Comparison of ENCODE assay signal across 18 mouse cellular contexts in genomic region chr11:37696981-37697380, GRCm38 (mm10).
DNase-seq lines count a peak whose midpoint lies in the region; ATAC-seq and TF ChIP-seq lines count a peak whose summit lies in the region.
"Had no signal": no experiment of that assay in that cellular context is flagged by ENCODE, and none has a peak within 500 bp of the region (broad histone marks: within the 10 kb centered on the region; RNA-seq: fewer than 3 reads in every experiment).

No protein-coding gene starts in this region.

- no peak overlapping the region for H3K4me3 ChIP-seq in kidney, embryonic 15.5 days (replicated peaks)
- no peak overlapping the region for H3K4me3 ChIP-seq in stomach, postnatal 0 days (ENCODE audit: low read depth, low read length)
- H3K4me3 ChIP-seq: heart, embryonic 12.5 days; hindbrain, embryonic 13.5 days; limb, embryonic 10.5 days; neural tube, embryonic 12.5 days had no signal

- H3K27ac ChIP-seq in kidney, embryonic 15.5 days, result no peak overlapping the region
- H3K27ac ChIP-seq in stomach, postnatal 0 days (replicated peaks), result no peak overlapping the region
- H3K27ac ChIP-seq: hindbrain, embryonic 13.5 days; limb, embryonic 10.5 days; neural tube, embryonic 12.5 days had no signal

- H3K9ac ChIP-seq in kidney, embryonic 15.5 days, result no peak overlapping the region
- H3K9ac ChIP-seq in stomach, postnatal 0 days (ENCODE audit: low read length), result no peak overlapping the region
- H3K9ac ChIP-seq: heart, embryonic 12.5 days; hindbrain, embryonic 13.5 days; lung, embryonic 14.5 days; neural tube, embryonic 12.5 days had no signal

- no peak overlapping the region for H3K4me2 ChIP-seq in kidney, embryonic 15.5 days
- H3K4me2 ChIP-seq in stomach, postnatal 0 days (replicated peaks; ENCODE audit: low read depth), result no peak overlapping the region
- H3K4me2 ChIP-seq: heart, embryonic 12.5 days; hindbrain, embryonic 13.5 days; liver, embryonic 11.5 days; lung, embryonic 14.5 days; midbrain, embryonic 11.5 days; neural tube, embryonic 12.5 days had no signal

- no peak for ATAC-seq in kidney, embryonic 15.5 days (replicated peaks; ENCODE audit: low FRiP score)
- ATAC-seq in stomach, postnatal 0 days (ENCODE audit: low FRiP score, low TSS enrichment), result no peak

- no peak for TF ChIP-seq CTCF in stomach, postnatal 0 days (IDR thresholded peaks at IDR 0.05; ENCODE audit: low read depth)

- H3K27me3 ChIP-seq in kidney, embryonic 15.5 days, result no peaks in the 10 kb centered on the region
- no peaks in the 10 kb centered on the region for H3K27me3 ChIP-seq in stomach, postnatal 0 days (ENCODE audit: control insufficient read depth, insufficient read depth, low read length)
- H3K27me3 ChIP-seq: heart, embryonic 12.5 days; hindbrain, embryonic 13.5 days; neural tube, embryonic 12.5 days had no signal

- 61% methylated on average over 2 of the region's 2 CpGs for WGBS in kidney, embryonic 15.5 days
- 37% methylated on average over 2 of the region's 2 CpGs for WGBS in stomach, postnatal 0 days

- TF ChIP-seq EP300 in stomach, postnatal 0 days (optimal IDR thresholded peaks at IDR 0.05), result no peak

- no peaks in the 10 kb centered on the region for H3K4me1 ChIP-seq in kidney, embryonic 15.5 days
- H3K4me1 ChIP-seq in stomach, postnatal 0 days (replicated peaks; ENCODE audit: control insufficient read depth, insufficient read depth), result no peaks in the 10 kb centered on the region
- H3K4me1 ChIP-seq: heart, embryonic 12.5 days; hindbrain, embryonic 13.5 days; limb, embryonic 10.5 days; neural tube, embryonic 12.5 days had no signal

- peak; percentile 5 for DNase-seq in kidney, adult 11 months
- DNase-seq in adrenal gland, adult (ENCODE audit: inconsistent age in 2 of 2, low spot score in 1 of 2), result peak; percentile 59 to 87
- peak; percentile 70 for DNase-seq in adrenal gland, postnatal 10 days
- DNase-seq in kidney, adult 9 months, result peak; percentile 41
- DNase-seq in stomach, postnatal 0 days (ENCODE audit: low spot score), result no peak
- DNase-seq in left cerebral cortex, adult 9 months (ENCODE audit: low spot score in 2 of 2), result no peak
- no peak for DNase-seq in frontal cortex, postnatal 36 days (ENCODE audit: low spot score in 2 of 2)
- DNase-seq: B cell, adult 2 months; heart, postnatal 14 days; lung, embryonic 14.5 days; lung, postnatal 4 days had no signal

- no peaks in the 10 kb centered on the region for H3K36me3 ChIP-seq in kidney, embryonic 15.5 days
- H3K36me3 ChIP-seq in stomach, postnatal 0 days (ENCODE audit: control insufficient read depth, insufficient read depth, low read length), result no peaks in the 10 kb centered on the region
- H3K36me3 ChIP-seq: heart, embryonic 12.5 days; hindbrain, embryonic 13.5 days; limb, embryonic 10.5 days; neural tube, embryonic 12.5 days had no signal

- H3K9me3 ChIP-seq in kidney, embryonic 15.5 days (replicated peaks), result no peaks in the 10 kb centered on the region
- H3K9me3 ChIP-seq in stomach, postnatal 0 days (ENCODE audit: control insufficient read depth, low read length), result no peaks in the 10 kb centered on the region
- H3K9me3 ChIP-seq: heart, embryonic 12.5 days; hindbrain, embryonic 13.5 days; limb, embryonic 10.5 days; neural tube, embryonic 12.5 days had no signal

Comparison
In these comparisons a context has a peak if more than half of its experiments do, and no peak if none do; other contexts are left out.
1. DNase-seq: peak in kidney, adult 11 months (single experiment), adrenal gland, adult (2 of 2), adrenal gland, postnatal 10 days (single experiment) and kidney, adult 9 months (single experiment); none in stomach, postnatal 0 days (single experiment), left cerebral cortex, adult 9 months (0 of 2) and frontal cortex, postnatal 36 days (0 of 2).